Mouse (Mus musculus): ENCODE measurements around the gene 3830406C13Rik. TPM values are rescaled to one million over a fixed set of nuclear protein-coding genes. Genes with fewer than 3 reads are reported as not detected.

The 3830406C13Rik gene
- 3.6 and 4.6 TPM in 2 replicates for polyA plus RNA-seq (2012)

GRCm38 (mm10) chr14:12284141-12284912 lies at the start of gene 3830406C13Rik:
Gene 3830406C13Rik, plus strand, starts transcription at chr14:12284173.

DNA sequence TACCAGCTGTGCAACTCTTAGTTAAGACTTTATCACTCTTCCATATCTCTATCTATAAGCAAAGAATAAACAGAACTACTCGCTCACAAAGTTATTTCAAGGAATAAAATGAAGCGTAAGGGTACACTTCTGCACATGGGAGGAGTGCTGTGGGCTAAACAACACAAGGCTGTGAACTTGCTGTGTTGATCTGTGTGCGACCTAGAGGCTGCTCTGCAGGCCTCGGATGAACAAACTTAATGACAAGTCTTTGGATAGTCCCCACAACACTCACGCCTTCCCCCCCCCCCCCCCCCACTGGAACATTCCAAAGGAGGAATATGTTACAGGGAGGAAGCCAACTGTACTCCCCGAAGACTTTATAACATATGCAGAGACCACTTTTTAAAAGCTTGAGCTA lies 332 bp upstream of the 3830406C13Rik start, which contains the start of gene Gm49355:
Gene Gm49355 (plus strand): TSS at position 336 of the 400 bp plus-strand sequence.

GRCm38 (mm10) chr14:12348089-12348488 lies 64.1 kb downstream of the 3830406C13Rik start, which contains the start of gene Fezf2:
Gene Fezf2, minus strand, starts transcription at chr14:12348189.

Other genes with a start within 250 kb of the 3830406C13Rik start
- not detected in 2 replicates for gene Gm49355, start 197 bp upstream of the 3830406C13Rik start, polyA plus RNA-seq (2012)
- gene Fezf2, start 64.0 kb downstream of the 3830406C13Rik start, polyA plus RNA-seq (2012) = not detected in 2 replicates

Measured in megakaryocyte-erythroid progenitor cell, adult 5 weeks (primary cell).